Mouse (Mus musculus) cerebellum, adult 2 months (tissue): Measurements from ENCODE around the gene Them7.

Source experiments
- CTCF ChIP-seq: fragments of 200-500 bp; IDR thresholded peaks from 2 replicates; pipeline ENCODE4 v1.5.1; 2011; ENCODE audit warnings: low read depth, mild to moderate bottlenecking, control low read depth, low read length, moderate library complexity, borderline replicate concordance; ENCODE audit not compliant: insufficient read depth
- POLR2A ChIP-seq: fragments of 200-500 bp; IDR thresholded peaks from 2 replicates; pipeline ENCODE4 v1.6.1; 2011; ENCODE audit warnings: low read length, control low read depth, borderline replicate concordance; ENCODE audit not compliant: insufficient read depth

GRCm38 (mm10) chr2:105212839-105213238 is 11.3 kb upstream of the Them7 start:
- no peak for TF ChIP-seq POLR2A
- TF ChIP-seq CTCF = no peak
